Mouse (Mus musculus) brown adipose tissue, adult 24 weeks (tissue): ENCODE measurements around the gene Fancc. TPM values are rescaled to one million over a fixed set of nuclear protein-coding genes. Genes with fewer than 3 reads are reported as not detected.

Experiments used
- H3K27ac ChIP-seq: fragments of 200-500 bp; replicated peaks from 2 replicates; pipeline ENCODE4 v1.5.1; 2012; ENCODE audit warnings: low read depth, mild to moderate bottlenecking, low read length
- H3K4me1 ChIP-seq: fragments of 200-500 bp; 2 replicates; pipeline ENCODE4 v1.6.1; 2012; ENCODE audit warnings: low read length, mixed read lengths; ENCODE audit not compliant: control insufficient read depth, insufficient read depth, insufficient read length
- H3K4me3 ChIP-seq: fragments of 200-500 bp; 2 replicates; pipeline ENCODE4 v1.5.1; 2012; ENCODE audit warnings: low read depth, mild to moderate bottlenecking, low read length, moderate library complexity; ENCODE audit not compliant: insufficient read depth
- polyA plus RNA-seq: library from polyadenylated mRNA; stranded (reverse); fragments of >200 nt; gene quantifications from 2 replicates; pipeline ENCODE4 v1.2.4, GENCODE M21; 2012; ENCODE audit not compliant: missing spikeins, insufficient read depth, insufficient read length

Gene Fancc
- polyA plus RNA-seq, 1 experiment: 4.0 TPM

DNA sequence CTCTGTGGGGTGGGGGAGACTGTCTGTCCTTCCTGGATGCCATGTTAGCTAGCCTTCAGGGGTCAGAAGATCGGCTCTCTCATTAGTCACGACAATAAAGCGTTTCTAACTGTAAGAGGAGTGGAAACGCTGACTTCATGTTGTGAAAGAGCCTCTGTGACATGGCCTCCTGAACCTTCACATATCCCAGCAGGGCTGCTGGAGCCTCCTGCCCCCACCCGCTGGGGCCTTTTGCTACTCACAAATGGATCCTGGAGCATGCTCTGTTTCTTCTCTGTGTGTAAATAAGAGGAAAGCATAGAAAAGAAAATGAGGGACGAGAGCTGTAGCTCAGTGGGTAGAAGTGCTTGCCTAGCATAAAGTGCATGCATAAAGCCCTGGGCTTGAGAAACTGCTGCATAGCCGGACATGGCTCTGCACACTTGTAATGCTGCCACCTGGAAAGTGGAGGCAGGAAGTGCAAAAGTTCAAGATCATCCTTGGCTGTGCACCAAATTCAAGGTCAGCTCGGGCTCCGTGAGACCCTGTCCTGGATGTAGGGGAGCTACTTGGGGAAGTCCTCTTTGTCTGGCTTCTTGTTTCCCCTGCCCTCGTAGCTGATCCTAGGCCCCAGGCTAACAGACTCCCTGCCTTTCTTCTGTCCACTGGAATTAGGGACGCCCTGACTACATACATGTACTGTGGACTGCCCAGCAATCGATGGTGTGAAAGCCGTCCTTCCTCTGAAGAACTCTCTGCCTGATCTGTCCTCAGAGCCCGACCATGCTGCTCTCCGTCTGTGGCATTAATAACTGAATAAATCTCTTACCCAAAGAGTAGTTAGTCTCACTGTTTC lies 202.5 kb downstream of the Fancc start:
- Histone ChIP-seq H3K4me3 (no peak overlapping the region), H3K4me1 (peaks cover 32% of the 10 kb centered on the region), H3K27ac (peak overlapping the region; percentile 70)

DNA sequence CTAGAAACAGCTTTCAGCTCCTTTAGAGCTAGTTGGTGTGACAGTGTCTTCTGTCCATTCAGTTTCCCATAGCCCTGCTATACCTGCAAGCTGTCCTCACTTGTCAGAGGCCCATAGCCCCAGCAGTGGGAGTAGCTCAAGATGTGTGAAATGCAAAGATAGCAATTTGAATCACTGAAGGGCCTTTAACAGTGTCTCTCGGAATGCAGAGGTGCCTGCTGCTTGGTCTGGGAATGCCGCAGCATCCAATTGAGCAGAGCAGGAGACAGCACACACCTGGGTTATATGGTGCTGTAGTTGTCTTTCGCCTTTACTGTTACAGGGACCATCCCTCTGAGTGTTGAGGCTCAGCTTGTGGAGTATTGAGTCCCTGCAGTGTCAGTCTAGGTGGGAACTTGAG lies 203.4 kb downstream of the Fancc start:
- Histone ChIP-seq H3K4me1 (peaks cover 33% of the 10 kb centered on the region), H3K27ac (peak overlapping the region; percentile 70), H3K4me3 (no peak overlapping the region)

DNA sequence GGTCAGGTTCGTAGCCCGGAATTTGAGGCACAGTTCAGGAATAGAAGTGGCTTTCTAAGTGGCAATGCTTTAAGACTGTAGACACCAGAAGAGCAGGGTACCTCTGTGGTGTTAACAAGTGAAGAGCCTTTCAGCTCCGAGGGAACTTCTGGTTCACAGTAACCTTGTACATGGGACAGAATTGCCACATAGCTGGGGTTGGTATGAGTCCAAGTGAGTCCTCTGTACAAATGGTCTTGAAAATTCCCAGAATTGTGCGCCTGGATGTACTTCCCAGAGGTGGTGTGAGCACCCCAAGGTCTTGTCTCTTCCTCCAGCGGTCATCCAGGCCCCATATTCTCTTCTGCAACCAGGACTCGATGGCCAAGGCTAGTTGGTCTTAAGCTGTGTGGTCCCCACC lies 206.1 kb downstream of the Fancc start:
- no peak overlapping the region for H3K4me3 ChIP-seq
- peaks cover 39% of the 10 kb centered on the region for H3K4me1 ChIP-seq
- peak overlapping the region; percentile 48 for H3K27ac ChIP-seq

DNA sequence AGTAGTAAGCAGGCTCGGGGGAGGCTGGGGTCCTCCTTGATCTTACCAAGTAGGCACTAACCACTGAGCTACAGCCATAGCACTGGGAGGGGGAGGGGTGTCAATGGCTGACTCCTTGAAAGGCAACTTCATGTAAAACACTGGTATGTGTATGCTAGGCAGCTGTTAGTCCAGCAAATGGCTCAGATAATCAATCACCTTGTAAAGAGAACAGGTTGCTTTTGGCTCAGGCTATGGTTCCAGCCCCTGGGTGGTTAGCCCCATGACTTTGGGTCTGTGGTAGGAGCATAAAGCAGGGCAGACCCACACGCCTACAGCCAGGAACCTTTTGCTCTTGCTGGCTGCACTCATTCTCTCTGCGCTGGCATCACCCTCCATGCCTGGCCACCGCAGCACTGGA lies 207.0 kb downstream of the Fancc start:
- no peak overlapping the region; the same call in 1 of the 2 replicates for H3K27ac ChIP-seq
- no peak overlapping the region for H3K4me3 ChIP-seq
- H3K4me1 ChIP-seq: peaks cover 36% of the 10 kb centered on the region

DNA sequence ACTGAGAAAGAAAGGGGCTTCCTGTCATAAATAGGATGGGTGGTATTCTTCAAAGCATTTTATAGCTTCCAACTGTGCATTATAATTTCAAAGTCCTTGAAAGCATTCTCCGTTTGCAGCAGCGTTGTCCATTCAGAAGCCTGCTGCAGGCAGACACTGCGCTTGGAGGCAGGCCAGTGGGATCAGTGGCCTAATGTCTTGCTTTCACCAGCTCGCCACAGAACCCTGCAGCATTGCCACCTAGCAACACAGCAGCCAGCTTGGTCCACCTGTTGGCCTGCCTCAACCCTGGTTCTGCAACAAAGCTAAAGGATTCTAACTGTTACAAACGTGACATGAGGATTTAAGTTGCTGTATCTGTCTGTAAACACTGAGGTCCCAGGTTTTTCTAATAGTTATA lies 207.4 kb downstream of the Fancc start:
- Histone ChIP-seq H3K27ac (no peak overlapping the region), H3K4me1 (peaks cover 32% of the 10 kb centered on the region), H3K4me3 (no peak overlapping the region)

DNA sequence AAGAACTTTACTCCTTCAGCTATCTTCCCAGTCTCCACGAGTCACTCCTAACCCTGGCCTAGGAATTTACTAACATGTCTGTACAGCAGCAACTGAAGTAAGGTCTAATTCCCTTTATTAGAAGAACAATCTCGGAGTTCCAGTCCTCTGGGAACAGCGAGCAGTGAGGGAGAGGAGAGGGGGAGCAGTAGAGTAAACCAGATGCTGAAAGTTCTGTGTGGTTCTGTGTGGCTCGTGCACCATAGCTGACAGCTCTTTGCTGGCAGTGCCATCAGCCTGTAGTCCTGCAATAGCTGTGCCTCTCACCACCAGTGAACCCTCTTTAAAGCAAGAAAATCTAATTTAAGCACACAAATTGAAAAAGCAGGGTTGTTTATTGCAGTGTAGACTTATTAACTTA lies 207.9 kb downstream of the Fancc start:
- Histone ChIP-seq H3K27ac (0 out of 2 replicates have a peak overlapping the region, but pooled peaks have one; percentile 11), H3K4me1 (peaks cover 28% of the 10 kb centered on the region), H3K4me3 (no peak overlapping the region)

DNA sequence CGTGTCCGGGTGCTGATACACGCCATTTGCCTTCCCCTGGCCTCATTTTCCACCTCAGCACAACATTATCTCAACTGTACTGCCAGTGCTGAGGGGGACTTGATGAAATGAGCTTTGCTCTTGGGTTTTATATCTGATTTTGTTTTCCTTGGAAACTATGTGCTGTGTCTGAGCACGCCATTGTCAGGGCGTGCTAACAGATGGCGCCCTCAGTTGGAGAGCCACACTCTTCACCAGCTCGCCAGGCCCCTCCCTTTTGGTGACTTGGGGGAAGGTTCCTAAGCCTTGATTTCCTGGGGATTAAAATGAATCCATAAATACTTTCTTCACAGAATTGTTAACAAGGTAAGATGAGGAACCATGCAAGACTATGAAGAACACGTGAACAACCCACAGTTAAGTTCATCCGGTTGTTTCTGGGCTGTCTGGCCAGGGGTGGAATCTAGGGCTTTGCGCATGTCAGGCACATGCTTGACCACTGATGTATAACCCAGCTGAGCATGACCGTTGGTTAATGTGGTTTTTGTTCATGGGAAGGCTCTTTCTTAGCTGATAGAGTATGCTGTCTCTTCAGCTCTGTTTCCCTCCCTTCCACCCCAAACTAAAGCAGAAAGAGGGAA lies 210.5 kb downstream of the Fancc start:
- Histone ChIP-seq H3K4me3 (no peak overlapping the region), H3K4me1 (peaks cover 19% of the 10 kb centered on the region), H3K27ac (no peak overlapping the region)

DNA sequence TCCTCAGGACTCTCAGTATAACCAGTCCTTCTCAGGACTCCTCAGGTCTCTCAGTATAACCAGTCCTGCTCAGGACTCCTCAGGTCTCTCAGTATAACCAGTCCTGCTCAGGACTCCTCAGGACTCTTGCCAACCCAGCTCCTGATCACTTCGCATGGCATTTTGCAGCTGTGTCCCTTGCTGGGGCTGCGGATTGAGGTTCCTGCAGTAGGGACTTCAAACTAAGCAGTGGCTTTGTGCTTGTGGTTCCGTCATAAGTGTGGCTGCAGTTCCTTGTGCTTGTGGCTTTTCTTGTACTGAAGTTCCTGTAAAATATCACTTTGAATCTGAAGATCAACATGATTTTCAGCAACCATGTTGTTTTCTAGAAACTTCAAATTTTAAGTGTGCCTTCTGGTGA lies 212.3 kb downstream of the Fancc start:
- Histone ChIP-seq H3K4me3 (no peak overlapping the region), H3K4me1 (peaks cover 23% of the 10 kb centered on the region), H3K27ac (no peak overlapping the region)

DNA sequence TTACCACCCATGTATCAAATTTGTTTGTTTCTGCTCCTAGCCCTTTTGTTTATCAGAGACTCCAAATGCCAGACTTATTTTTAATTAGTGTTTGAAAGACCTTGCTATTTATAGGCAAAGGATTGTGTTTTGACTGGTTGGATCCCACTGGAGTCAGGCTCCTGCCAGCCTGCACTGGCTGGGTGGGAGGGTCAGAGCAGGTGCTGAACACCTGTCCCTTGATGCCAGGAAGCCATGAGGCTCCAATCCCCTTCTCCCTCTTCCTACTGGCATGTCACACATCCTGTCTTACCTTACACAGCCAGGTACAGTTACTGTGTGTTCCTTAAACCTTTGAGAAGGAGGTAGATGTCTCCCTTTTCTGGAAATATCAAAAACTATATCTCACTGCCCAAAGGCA lies 213.8 kb downstream of the Fancc start:
- no peak overlapping the region for H3K4me3 ChIP-seq
- peaks cover 31% of the 10 kb centered on the region for H3K4me1 ChIP-seq
- no peak overlapping the region for H3K27ac ChIP-seq

DNA sequence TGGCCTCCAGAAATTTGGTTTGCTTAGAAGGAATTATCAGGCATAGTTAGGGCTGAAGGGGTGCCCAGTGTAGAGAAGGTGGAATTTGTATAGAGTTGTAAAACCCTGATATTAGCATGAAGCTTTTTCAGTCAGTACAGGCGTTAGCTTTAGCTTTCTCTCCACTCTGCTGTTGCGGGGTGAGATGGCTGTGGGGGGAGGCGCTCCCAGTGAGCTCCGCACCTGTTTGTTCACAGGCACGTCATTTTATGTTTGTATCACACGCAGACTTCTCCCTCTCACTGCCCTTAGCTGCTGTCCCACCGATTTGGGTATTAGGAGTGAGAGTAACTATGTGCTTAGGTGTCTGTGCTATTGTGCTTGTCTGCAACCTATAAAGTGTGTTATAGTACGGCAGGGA lies 215.9 kb downstream of the Fancc start:
- peaks cover 34% of the 10 kb centered on the region for H3K4me1 ChIP-seq
- H3K4me3 ChIP-seq: no peak overlapping the region
- H3K27ac ChIP-seq: no peak overlapping the region

DNA sequence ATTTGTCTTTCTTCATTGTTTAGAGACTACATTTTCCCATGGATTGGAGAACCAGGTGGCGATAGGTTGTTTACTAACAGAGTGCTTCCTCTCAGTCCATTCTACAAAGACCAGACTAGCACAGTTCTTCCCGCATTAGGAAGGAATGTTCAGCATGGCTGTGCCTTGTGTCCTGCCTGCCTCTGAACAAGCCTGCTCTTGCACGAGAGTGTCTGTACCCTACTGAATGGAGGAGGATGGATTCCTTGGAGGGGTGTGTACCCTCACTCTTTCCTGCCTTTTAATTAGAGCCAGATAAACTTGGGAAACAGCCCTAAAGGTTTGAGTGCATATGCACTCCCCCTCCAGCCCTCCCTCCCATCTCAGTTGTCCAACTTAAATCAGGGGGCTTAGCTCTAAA lies 216.7 kb downstream of the Fancc start:
- Histone ChIP-seq H3K4me3 (peak overlapping the region; percentile 1; the same call in 1 of the 2 replicates), H3K27ac (peak overlapping the region; percentile 33), H3K4me1 (peaks cover 36% of the 10 kb centered on the region)

DNA sequence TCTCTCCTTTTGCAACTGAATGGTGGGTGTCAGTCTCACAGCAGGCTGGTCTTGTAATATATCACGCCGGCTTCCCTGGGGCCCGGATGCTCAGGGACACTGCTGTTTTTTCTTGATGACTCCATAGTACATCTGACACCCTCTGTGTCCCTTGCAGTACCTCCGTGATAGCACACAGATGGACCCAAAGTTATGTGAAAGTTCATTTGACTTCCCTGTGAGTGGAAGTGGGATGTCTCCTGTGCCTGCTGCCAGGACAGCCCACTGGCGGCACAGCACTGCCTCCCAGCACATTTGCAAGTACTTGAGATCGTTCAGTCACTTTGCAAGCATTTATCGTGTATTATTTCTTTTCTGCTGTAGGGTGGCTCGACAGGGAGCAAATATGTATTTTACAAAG lies 217.3 kb downstream of the Fancc start:
- H3K27ac ChIP-seq: peak overlapping the region; percentile 87
- H3K4me1 ChIP-seq: peaks cover 36% of the 10 kb centered on the region
- H3K4me3 ChIP-seq: 0 out of 2 replicates have a peak overlapping the region, but pooled peaks have one; percentile 7

DNA sequence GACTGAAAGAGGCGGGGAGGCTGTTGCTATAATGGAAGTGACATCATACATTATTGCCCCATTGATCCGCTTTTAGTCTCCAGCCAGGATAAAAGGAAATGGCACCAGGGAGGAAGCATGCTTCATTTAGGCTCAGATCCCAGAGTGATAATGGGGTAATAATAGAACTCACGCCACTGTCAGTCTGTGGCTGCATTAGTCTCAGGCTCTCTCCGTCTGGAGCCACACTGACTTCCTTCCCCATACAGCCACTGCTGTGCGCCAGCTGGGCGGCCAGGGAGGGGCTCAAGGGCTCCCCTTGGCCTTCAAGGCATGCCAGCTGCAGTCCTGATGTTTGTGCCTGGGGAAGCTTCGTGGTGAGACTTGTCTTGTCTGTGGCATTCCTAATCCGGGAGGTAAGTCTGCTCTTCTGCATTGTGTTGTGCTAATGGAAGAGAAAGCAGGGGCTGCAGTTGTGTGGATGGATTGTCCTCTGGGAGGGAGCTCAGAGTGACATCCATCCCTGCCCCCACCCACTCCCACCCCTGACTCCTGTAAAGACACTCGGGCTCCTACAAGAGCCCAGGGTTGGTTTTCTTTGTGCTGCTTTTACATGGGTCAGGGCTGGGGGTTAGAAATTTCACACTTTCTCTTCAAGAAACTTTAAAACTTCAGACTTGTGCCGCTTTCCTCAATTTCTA lies 218.1 kb downstream of the Fancc start:
- Histone ChIP-seq H3K27ac (peak overlapping the region; percentile 87), H3K4me1 (peaks cover 39% of the 10 kb centered on the region)

DNA sequence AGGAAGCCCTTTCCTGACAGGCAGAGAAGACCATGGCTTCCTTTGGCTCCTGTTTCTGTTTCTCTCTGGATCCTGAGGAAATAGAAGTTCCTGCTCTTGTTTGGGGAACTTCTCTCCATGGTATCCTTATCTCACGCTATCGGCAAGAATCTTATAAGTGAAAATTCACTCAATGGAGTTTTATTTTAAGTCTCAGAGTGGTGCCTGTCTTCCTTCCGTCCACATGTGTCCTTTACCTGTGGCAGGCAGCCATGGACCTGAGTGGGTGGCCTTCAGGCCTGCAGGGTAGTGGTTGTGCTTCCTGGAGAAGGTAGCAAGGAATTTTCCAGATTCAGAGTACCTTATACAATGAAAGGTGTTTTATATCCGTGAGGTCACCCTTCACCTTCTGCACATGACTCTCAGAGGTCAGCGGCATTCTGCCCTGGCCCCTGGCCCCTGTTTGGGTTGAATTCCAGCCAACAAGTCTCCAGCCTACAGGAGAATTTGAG lies 218.9 kb downstream of the Fancc start:
- Histone ChIP-seq H3K4me1 (peaks cover 42% of the 10 kb centered on the region), H3K4me3 (peak overlapping the region; percentile 22; the same call in 1 of the 2 replicates), H3K27ac (peak overlapping the region; percentile 87)

More for the DNA sequence above, 218.1 kb downstream of the Fancc start:
- H3K4me3 ChIP-seq: peak overlapping the region; percentile 22

DNA sequence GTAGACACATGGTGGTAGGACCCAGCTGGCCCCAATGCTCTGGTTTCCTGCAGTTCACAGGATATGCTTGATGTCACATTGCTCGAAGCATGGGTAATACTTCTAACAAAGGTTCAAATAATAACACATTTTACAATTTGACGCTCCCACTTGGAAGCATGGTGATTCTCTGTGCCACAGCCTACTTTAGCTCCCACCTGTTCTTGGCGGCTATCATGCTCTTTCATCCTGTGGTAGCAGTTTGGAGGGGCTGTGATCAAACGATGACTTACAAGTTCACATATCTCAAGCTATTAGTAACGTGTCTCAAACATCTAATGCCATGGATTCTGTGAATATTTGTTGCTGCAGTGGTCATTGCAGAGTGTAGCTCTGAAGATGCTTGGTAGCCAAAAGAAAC lies 219.8 kb downstream of the Fancc start:
- H3K4me1 ChIP-seq: peaks cover 45% of the 10 kb centered on the region

More for the DNA sequence above, 219.8 kb downstream of the Fancc start:
- peak overlapping the region; percentile 54 for H3K27ac ChIP-seq
- H3K4me3 ChIP-seq: no peak overlapping the region
